Mouse (Mus musculus): ENCODE results near the gene Med13l.

The Med13l gene

DNA sequence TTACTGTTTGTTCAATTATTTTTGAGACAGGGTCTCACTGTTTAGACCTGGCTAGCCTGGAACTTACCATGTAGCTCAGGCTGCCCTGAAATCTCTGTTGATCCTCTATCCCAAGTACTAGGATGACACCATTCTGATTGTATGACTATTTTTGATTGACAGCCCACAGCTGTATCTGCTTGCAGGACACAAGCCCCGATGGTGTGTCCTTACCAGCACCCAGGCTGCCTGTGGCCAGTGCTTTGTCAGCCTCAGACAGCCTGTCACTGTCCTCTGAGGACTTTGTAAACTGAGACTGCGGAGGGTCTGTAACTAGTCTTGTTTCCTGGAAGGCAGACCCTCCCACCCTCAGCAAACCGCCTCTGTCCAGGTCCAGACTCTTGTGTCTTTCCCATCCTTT, 221.7 kb downstream of the Med13l start:
- DNase-seq (ENCODE audit: low spot score in 2 of 2), result no peak

DNA sequence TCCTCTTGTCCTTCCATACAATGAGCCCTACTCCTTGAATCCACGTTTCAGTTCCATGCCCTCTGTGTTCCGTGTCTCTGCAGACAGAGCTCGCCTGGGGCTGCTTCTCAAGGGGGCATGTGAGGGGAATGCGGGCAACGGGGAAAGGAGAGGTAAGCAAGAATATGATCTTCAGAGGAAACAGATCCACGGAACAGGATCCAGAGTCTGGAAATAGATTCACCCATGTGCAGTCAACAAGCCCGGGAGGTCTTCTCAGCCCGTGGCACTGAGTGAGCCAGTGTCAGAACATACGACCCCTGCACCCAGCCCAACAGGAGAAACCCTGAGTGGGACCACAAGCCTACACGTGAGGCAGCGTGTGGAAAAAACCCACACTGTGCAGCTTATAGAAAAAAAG, 228.7 kb downstream of the Med13l start:
- no peak for DNase-seq (ENCODE audit: low spot score in 2 of 2)

GRCm38 (mm10) chr5:118789776-118790175, 229.3 kb downstream of the Med13l start:
- no peak for DNase-seq (ENCODE audit: low spot score in 2 of 2)

- no peak for DNase-seq (ENCODE audit: low spot score in 2 of 2)
Measured at GRCm38 (mm10) chr5:118797811-118798210, 237.3 kb downstream of the Med13l start.

GRCm38 (mm10) chr5:118801592-118801991, 241.1 kb downstream of the Med13l start:
- no peak for DNase-seq (ENCODE audit: low spot score in 2 of 2)

DNA sequence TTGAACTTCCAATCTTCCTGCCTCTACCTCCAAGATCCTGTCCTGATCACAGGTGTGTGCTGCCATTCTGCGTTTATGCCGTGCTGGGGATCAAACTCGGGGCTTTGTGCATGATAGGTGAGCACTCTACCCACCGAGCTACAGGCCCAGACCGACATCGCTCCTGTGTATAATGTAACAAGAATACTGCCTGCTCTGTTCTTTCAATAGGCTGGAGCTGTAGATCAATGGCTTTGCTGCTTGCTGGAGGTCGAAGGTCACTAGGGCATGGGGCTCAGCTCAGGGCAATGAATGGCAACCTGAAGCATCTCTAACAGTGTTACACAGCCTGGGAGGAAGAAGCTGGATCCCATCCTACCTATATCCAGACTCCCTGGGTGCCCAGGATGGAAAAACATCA, 241.6 kb downstream of the Med13l start:
- no peak for DNase-seq (ENCODE audit: low spot score in 2 of 2)

- DNase-seq (ENCODE audit: low spot score in 2 of 2), result no peak
Measured at GRCm38 (mm10) chr5:118808946-118809345, 248.5 kb downstream of the Med13l start.

GRCm38 (mm10) chr5:118809588-118809987, 249.1 kb downstream of the Med13l start:
- DNase-seq (ENCODE audit: low spot score in 2 of 2), result no peak

DNA sequence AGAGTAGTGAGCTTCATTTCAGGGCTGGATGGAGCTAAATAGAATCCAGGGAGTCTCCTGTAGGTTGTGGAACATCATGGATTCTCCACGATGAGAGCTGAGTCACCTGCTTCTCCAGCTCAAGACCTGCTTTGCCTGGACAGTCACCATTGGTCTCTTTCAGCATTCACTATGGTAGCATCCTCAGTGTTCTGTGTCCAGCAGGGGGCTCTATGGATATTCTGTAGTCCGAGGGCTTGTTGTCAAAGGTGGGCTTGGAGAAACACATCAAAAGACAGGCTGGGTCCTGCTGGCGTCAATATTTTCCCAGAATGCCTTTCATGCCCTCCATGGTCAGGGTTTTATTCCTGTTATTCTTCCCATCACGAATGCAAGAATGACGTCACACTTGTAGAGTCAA, 251.2 kb downstream of the Med13l start:
- DNase-seq (ENCODE audit: low spot score in 2 of 2), result no peak

GRCm38 (mm10) chr5:118812421-118812820, 251.9 kb downstream of the Med13l start:
- DNase-seq (ENCODE audit: low spot score in 2 of 2), result no peak

GRCm38 (mm10) chr5:118812947-118813401, 252.5 kb downstream of the Med13l start:
- DNase-seq (ENCODE audit: low spot score in 2 of 2), result no peak

DNA sequence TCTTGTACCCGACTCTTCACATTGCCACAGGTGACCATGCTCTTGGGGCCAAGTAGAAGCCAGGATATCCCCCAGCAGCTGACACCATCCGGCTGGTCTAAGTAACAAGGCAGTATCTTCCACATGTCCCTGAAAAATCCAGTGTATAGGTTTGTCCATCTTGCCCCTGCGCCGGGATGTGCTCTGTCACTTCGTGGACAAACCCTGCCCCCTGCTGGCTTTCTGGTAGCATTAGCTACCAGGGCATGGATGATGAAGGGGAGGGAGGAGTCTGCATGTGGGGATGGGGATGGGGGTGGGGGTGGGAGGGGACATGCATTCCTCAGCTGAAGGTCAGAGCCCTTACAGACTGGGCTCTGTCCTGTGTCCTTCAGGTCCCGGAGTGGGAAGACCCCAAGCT, 253.6 kb downstream of the Med13l start:
- peak in 1 of 2 experiments; percentile 25 for DNase-seq (ENCODE audit: low spot score in 2 of 2)
